8 mouse cellular contexts compared by ENCODE assay signal in genomic region chr2:156312297-156312897, GRCm38 (mm10). TPM values are rescaled to one million over a fixed set of nuclear protein-coding genes. Genes with fewer than 3 reads are reported as not detected.
DNase-seq lines count a peak whose midpoint lies in the region; ATAC-seq and TF ChIP-seq lines count a peak whose summit lies in the region.

TSS of gene Cnbd2 (plus strand) at chr2:156312299.
TSS of gene Scand1 (minus strand) at chr2:156312704.

- peak within 1 kb of the TSS; percentile 93 for H3K27ac ChIP-seq in forebrain, embryonic 15.5 days (replicated peaks)
- peak within 1 kb of the TSS; percentile 94 for H3K27ac ChIP-seq in layer of hippocampus, adult 2 months
- H3K27ac ChIP-seq in lung, embryonic 14.5 days (ENCODE audit: low read depth), result peak within 1 kb of the TSS; percentile 98
- H3K27ac ChIP-seq in olfactory bulb, adult 2 months (ENCODE audit: insufficient read depth, low read depth, low read length), result peak within 1 kb of the TSS; percentile 65
- peak within 1 kb of the TSS; percentile 53 for H3K27ac ChIP-seq in thymus, adult 2 months (ENCODE audit: control insufficient read depth, insufficient read depth, low read length)

- H3K9me3 ChIP-seq in forebrain, embryonic 15.5 days, result no peaks in the 10 kb centered on the region
- no peaks in the 10 kb centered on the region for H3K9me3 ChIP-seq in lung, embryonic 14.5 days (ENCODE audit: low read depth, low read length)

- H3K27me3 ChIP-seq in forebrain, embryonic 15.5 days, result no peaks in the 10 kb centered on the region
- no peaks in the 10 kb centered on the region for H3K27me3 ChIP-seq in lung, embryonic 14.5 days (ENCODE audit: insufficient read depth, low read length)
- H3K27me3 ChIP-seq in thymus, adult 2 months (ENCODE audit: control insufficient read depth, insufficient read depth, low read length), result no peaks in the 10 kb centered on the region

- H3K4me1 ChIP-seq in forebrain, embryonic 15.5 days, result peaks cover 15% of the 10 kb centered on the region
- peaks cover 3% of the 10 kb centered on the region for H3K4me1 ChIP-seq in lung, embryonic 14.5 days (ENCODE audit: insufficient read depth)
- H3K4me1 ChIP-seq in olfactory bulb, adult 2 months (ENCODE audit: control insufficient read depth, insufficient read depth, low read length), result peaks cover 3% of the 10 kb centered on the region; the same call in 1 of the 2 replicates
- no peaks in the 10 kb centered on the region; the same call in 1 of the 2 replicates for H3K4me1 ChIP-seq in thymus, adult 2 months (replicated peaks; ENCODE audit: control insufficient read depth, insufficient read depth, low read length)

- peak; percentile 51; the same call in 1 of the 2 replicates for TF ChIP-seq POLR2A in olfactory bulb, adult 2 months (IDR thresholded peaks at IDR 0.05; ENCODE audit: insufficient read depth, low read depth, low read length)
- TF ChIP-seq POLR2A in thymus, adult 2 months (IDR thresholded peaks at IDR 0.05; ENCODE audit: control insufficient read depth, extremely low read depth, insufficient read depth, low read length, poor library complexity), result peak; percentile 90; the same call in 1 of the 2 replicates

- peak within 1 kb of the TSS; percentile 77 for H3K9ac ChIP-seq in forebrain, embryonic 15.5 days (replicated peaks)
- H3K9ac ChIP-seq in lung, embryonic 14.5 days, result peak within 1 kb of the TSS; percentile 89

- H3K36me3 ChIP-seq in forebrain, embryonic 15.5 days, result 0 out of 2 replicates have a peak, but pooled peaks cover 11% of the 10 kb centered on the region
- H3K36me3 ChIP-seq in lung, embryonic 14.5 days (ENCODE audit: insufficient read depth), result peaks cover 16% of the 10 kb centered on the region
- H3K36me3 ChIP-seq in thymus, adult 2 months (ENCODE audit: control insufficient read depth, insufficient read depth, low read length), result no peaks in the 10 kb centered on the region

- under 1% methylated on average over 48 of the region's 49 CpGs for WGBS in forebrain, embryonic 15.5 days
- WGBS in lung, embryonic 14.5 days, result under 1% methylated on average over 49 of the region's 49 CpGs
- under 1% methylated on average over 49 of the region's 49 CpGs for WGBS in olfactory bulb, adult 2 months
- WGBS in thymus, adult 2 months, result under 1% methylated on average over 49 of the region's 49 CpGs

- DNase-seq in ES-CJ7 (ENCODE audit: low read depth, low spot score), result peak; percentile 65
- DNase-seq in cerebellum, adult 11 months, result peak; percentile 76
- DNase-seq in heart, postnatal 36 days, result peak; percentile 83 to 86
- DNase-seq in layer of hippocampus, adult 2 months (ENCODE audit: low spot score in 2 of 2), result peak; percentile 74 to 86
- DNase-seq in lung, embryonic 14.5 days, result peak; percentile 88
- peak; percentile 82 for DNase-seq in thymus, adult 2 months

- peak; percentile 27 for TF ChIP-seq CTCF in layer of hippocampus, adult 2 months (conservative IDR thresholded peaks at IDR 0.05)
- TF ChIP-seq CTCF in lung, embryonic 14.5 days (IDR thresholded peaks at IDR 0.05; ENCODE audit: low read depth), result peak; percentile 46
- peak; percentile 34; the same call in 1 of the 2 replicates for TF ChIP-seq CTCF in olfactory bulb, adult 2 months (IDR thresholded peaks at IDR 0.05; ENCODE audit: insufficient read depth, low read depth, low read length)
- TF ChIP-seq CTCF in thymus, adult 2 months (IDR thresholded peaks at IDR 0.05; ENCODE audit: borderline replicate concordance, control insufficient read depth, extremely low read depth, insufficient read depth, low read length, poor library complexity), result no peak

- H3K4me3 ChIP-seq in forebrain, embryonic 15.5 days, result peak within 1 kb of the TSS; percentile 65
- H3K4me3 ChIP-seq in layer of hippocampus, adult 2 months, result peak within 1 kb of the TSS; percentile 96
- peak within 1 kb of the TSS; percentile 93 for H3K4me3 ChIP-seq in lung, embryonic 14.5 days (ENCODE audit: low read depth, low read length)
- H3K4me3 ChIP-seq in olfactory bulb, adult 2 months (ENCODE audit: insufficient read depth, low read depth, low read length), result peak within 1 kb of the TSS; percentile 78
- peak within 1 kb of the TSS; percentile 90 for H3K4me3 ChIP-seq in thymus, adult 2 months (ENCODE audit: control insufficient read depth, insufficient read depth, low read length)

- H3K4me2 ChIP-seq in forebrain, embryonic 15.5 days (replicated peaks), result peak within 1 kb of the TSS; percentile 94
- H3K4me2 ChIP-seq in lung, embryonic 14.5 days, result peak within 1 kb of the TSS; percentile 87

- intact Hi-C loops in heart, postnatal 36 days (cut with DNase I), result no loop called here

- peak; percentile 93 for ATAC-seq in forebrain, embryonic 15.5 days (replicated peaks)
- ATAC-seq in lung, embryonic 14.5 days (ENCODE audit: insufficient read depth), result peak; percentile 92

RNA-seq across cellular contexts. Expression of gene Cnbd2, which starts in this region (rescaled TPM):
- polyA plus RNA-seq in forebrain, embryonic 15.5 days (2015; fragmentation: Nextera tagmentation; extraction: Ambion mirVana), result 6.6 and 6.8 TPM in 2 replicates
- 1 to 10 TPM in 1 of 2 experiments, under 1 TPM in 1; 0.98 to 1.1 TPM for total RNA-seq in heart, postnatal 36 days (2021)
- total RNA-seq in layer of hippocampus, adult 2 months (2021), result 1 to 10 TPM; 5.1 to 5.4 TPM
- polyA plus RNA-seq in lung, embryonic 14.5 days (2014; fragmentation: Nextera tagmentation; extraction: Ambion mirVana), result 3.5 and 3.9 TPM in 2 replicates
- not detected in 2 replicates for polyA plus RNA-seq in olfactory bulb, adult 2 months (2012; ENCODE audit: insufficient read depth, insufficient read length, low replicate concordance, missing spikeins)
- polyA plus RNA-seq in thymus, adult 2 months (2012; rRNA removed), result 0.94 and 1.6 TPM in 2 replicates

RNA-seq across cellular contexts. Expression of gene Scand1, which starts in this region (rescaled TPM):
- polyA plus RNA-seq in forebrain, embryonic 15.5 days (2015; fragmentation: Nextera tagmentation; extraction: Ambion mirVana), result 93.0 and 99.8 TPM in 2 replicates
- total RNA-seq in heart, postnatal 36 days (2021), result 10 to 100 TPM; 83.0 to 88.0 TPM
- 10 to 100 TPM; 86.5 to 97.6 TPM for total RNA-seq in layer of hippocampus, adult 2 months (2021)
- polyA plus RNA-seq in lung, embryonic 14.5 days (2014; fragmentation: Nextera tagmentation; extraction: Ambion mirVana), result 61.0 and 66.3 TPM in 2 replicates
- not detected in 2 replicates for polyA plus RNA-seq in olfactory bulb, adult 2 months (2012; ENCODE audit: insufficient read depth, insufficient read length, low replicate concordance, missing spikeins)
- polyA plus RNA-seq in thymus, adult 2 months (2012; rRNA removed), result 326 and 425 TPM in 2 replicates

Comparison
In these comparisons a context has a peak if more than half of its experiments do, and no peak if none do; other contexts are left out.
1. Peak in every context shown above with its lines: DNase-seq, ATAC-seq, H3K4me3 ChIP-seq and H3K27ac ChIP-seq.
2. RNA of gene Scand1 (polyA plus RNA-seq): 326 to 425 TPM in thymus, adult 2 months, 93.0 to 99.8 TPM in forebrain, embryonic 15.5 days and 61.0 to 66.3 TPM in lung, embryonic 14.5 days; not detected in olfactory bulb, adult 2 months; every median in the first group is over 10 times any median in the second.